Mouse (Mus musculus) neural tube, embryonic 11.5 days (tissue): Measurements from ENCODE around the gene Drosha. TPM values are rescaled to one million over a fixed set of nuclear protein-coding genes. Genes with fewer than 3 reads are reported as not detected.

Source experiments
- ATAC-seq: fragments of 200-750 bp; cut with Nextera tagmentation; 2 replicates; pipeline ENCODE4 v1.8.0; 2017; ENCODE audit warnings: moderate number of reproducible peaks, mild to moderate bottlenecking, moderate TSS enrichment, moderate library complexity; ENCODE audit not compliant: insufficient read depth, low FRiP score, low TSS enrichment
- DNase-seq: peaks from one replicate; pipeline ENCODE4 v3.0.0-alpha.2; 2015; ENCODE audit warnings: low spot score
- H3K27ac ChIP-seq: fragments of 300-500 bp; sonication (generic); 2 replicates; pipeline ENCODE4 v1.5.1; 2014; ENCODE audit warnings: low read depth, mild to moderate bottlenecking, low read length
- H3K27me3 ChIP-seq: fragments of 300-500 bp; sonication (generic); 2 replicates; pipeline ENCODE4 v1.6.1; 2014; ENCODE audit warnings: mild to moderate bottlenecking, low read length, mixed read lengths; ENCODE audit not compliant: control insufficient read depth, insufficient read depth
- H3K36me3 ChIP-seq: fragments of 300-500 bp; sonication (generic); 2 replicates; pipeline ENCODE4 v1.6.1; 2014; ENCODE audit warnings: mild to moderate bottlenecking, low read length, moderate library complexity, mixed read lengths; ENCODE audit not compliant: control insufficient read depth, insufficient read depth
- H3K4me1 ChIP-seq: fragments of 300-500 bp; sonication (generic); 2 replicates; pipeline ENCODE4 v1.6.1; 2014; ENCODE audit warnings: low read length, mixed read lengths; ENCODE audit not compliant: control insufficient read depth, insufficient read depth
- H3K4me2 ChIP-seq: fragments of 300-500 bp; sonication (generic); 2 replicates; pipeline ENCODE4 v1.6.1; 2014; ENCODE audit warnings: low read depth, mild to moderate bottlenecking, moderate library complexity
- H3K4me3 ChIP-seq: fragments of 300-500 bp; sonication (generic); 2 replicates; pipeline ENCODE4 v1.5.1; 2014; ENCODE audit warnings: low read depth, low read length
- H3K9ac ChIP-seq: fragments of 300-500 bp; sonication (generic); 2 replicates; pipeline ENCODE4 v1.6.1; 2014; ENCODE audit warnings: mild to moderate bottlenecking, low read length
- H3K9me3 ChIP-seq: fragments of 300-500 bp; sonication (generic); 2 replicates; pipeline ENCODE4 v1.6.1; 2016; ENCODE audit warnings: low read length; ENCODE audit not compliant: control insufficient read depth
- WGBS: fragments of 180-500 bp; shearing (Covaris S2); extraction: QIAGEN DNeasy Blood & Tissue Kit; methylation state at CpG from one replicate; pipeline ENCODE4 v1.1.7; 2014; 5-methylcytosine and 5-hydroxymethylcytosine counted together
- polyA plus RNA-seq: library from polyadenylated mRNA; unstranded; fragments of >200 nt; fragmentation: Nextera tagmentation; extraction: Ambion mirVana; gene quantifications from 2 replicates; pipeline ENCODE4 v1.2.1, GENCODE M21; 2014

Drosha gene
- polyA plus RNA-seq, 1 experiment from 2014 or later: 81.0 TPM

DNA sequence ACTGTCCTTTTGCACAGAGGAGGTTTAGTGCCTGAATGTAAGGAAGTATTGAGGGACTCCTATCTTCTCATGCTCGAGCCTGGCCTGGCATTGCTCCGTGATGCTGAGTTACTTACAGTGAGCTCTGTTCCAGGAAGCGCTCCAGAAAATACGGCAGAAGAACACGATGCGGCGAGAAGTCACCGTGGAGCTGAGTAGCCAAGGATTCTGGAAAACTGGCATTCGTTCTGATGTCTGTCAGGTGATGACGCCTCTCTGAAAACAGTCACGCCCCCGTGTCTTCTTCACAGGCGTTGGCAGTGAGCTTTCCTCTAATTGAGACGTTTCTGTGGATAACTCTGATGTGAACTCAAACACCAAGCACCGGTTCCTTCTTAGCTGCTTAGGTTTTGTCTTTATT lies 60.2 kb downstream of the Drosha start:
- 93% methylated on average over 15 of the region's 15 CpGs for WGBS
- H3K36me3 ChIP-seq: peaks cover 3% of the 10 kb centered on the region; the same call in 1 of the 2 replicates

DNA sequence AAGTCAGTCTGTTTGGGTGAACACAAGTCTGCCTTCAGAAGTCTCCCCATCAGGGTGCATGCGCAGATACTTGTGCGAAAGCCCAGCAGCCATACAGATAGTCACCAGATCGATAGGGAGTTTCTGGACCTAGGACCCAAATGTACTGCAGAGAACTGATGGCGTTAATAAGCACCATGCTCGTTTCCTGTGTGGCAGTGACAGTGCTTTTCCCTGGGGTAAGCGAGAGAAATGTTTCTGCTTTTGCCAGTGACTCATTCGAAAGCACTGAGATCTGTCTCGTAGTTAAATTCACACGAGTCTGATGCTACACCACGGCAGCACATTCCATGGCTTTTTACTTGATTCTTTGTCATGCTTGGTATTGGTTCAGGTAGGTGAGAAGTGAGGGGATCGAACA lies 60.7 kb downstream of the Drosha start:
- Histone ChIP-seq H3K4me3 (no peak overlapping the region), H3K4me2 (no peak overlapping the region), H3K9me3 (no peaks in the 10 kb centered on the region), H3K4me1 (no peaks in the 10 kb centered on the region), H3K9ac (no peak overlapping the region), H3K27ac (no peak overlapping the region), H3K36me3 (peaks cover 5% of the 10 kb centered on the region), H3K27me3 (no peaks in the 10 kb centered on the region)
- ATAC-seq (no peak), DNase-seq (no peak)
- WGBS: 96% methylated on average over 11 of the region's 11 CpGs

More for the DNA sequence above, 60.2 kb downstream of the Drosha start:
- Histone ChIP-seq H3K4me1 (no peaks in the 10 kb centered on the region), H3K4me2 (no peak overlapping the region), H3K4me3 (no peak overlapping the region), H3K9ac (no peak overlapping the region), H3K9me3 (no peaks in the 10 kb centered on the region), H3K27ac (no peak overlapping the region), H3K27me3 (no peaks in the 10 kb centered on the region)
- DNase-seq (no peak), ATAC-seq (no peak)

DNA sequence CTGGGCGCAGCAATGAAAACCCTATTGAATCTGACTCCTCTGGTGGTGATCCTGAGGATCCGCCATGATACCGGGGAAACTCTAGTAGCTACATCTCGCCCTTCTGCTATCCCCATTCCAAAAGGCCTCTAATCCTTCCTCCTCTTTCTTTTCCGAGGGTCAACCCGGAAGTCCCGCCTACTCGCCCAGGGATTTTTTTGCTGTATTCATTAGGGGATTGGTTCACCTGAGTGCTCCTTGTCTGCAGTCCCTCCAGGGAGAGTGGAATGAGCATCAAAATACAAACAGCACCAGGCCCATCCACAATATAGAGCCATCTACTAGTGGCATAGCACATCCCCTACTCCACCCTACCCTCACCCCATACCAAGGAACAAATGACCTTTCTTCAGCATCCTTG lies 62.6 kb downstream of the Drosha start:
- H3K4me2 ChIP-seq: no peak overlapping the region
- H3K27ac ChIP-seq: no peak overlapping the region
- no peak for DNase-seq
- H3K27me3 ChIP-seq: no peaks in the 10 kb centered on the region
- peaks cover 8% of the 10 kb centered on the region for H3K36me3 ChIP-seq
- WGBS: 93% methylated on average over 8 of the region's 8 CpGs
- no peaks in the 10 kb centered on the region for H3K9me3 ChIP-seq
- no peak for ATAC-seq
- H3K4me1 ChIP-seq: no peaks in the 10 kb centered on the region
- H3K9ac ChIP-seq: no peak overlapping the region
- no peak overlapping the region for H3K4me3 ChIP-seq

DNA sequence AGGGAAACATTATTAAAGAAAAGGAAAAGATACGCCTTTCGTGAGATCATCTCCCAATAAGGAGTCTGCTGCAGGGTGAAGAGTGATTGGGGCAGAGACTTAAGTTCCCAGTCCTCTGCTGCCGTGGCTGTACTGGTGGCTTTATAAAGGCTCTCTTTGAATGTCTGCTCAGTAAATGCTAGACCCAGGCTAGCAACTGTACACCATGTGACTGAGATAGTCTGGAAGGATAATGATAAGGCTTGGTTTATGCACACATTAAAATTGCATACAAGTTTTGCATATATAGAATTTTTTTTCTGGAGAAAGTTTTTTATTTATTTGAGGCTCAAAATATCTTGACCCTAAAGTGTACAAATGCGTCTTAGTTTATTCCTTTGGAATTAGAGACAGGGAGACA lies 63.7 kb downstream of the Drosha start:
- no peaks in the 10 kb centered on the region for H3K4me1 ChIP-seq
- H3K27ac ChIP-seq: no peak overlapping the region
- peaks cover 9% of the 10 kb centered on the region for H3K36me3 ChIP-seq
- H3K27me3 ChIP-seq: no peaks in the 10 kb centered on the region
- H3K9me3 ChIP-seq: no peaks in the 10 kb centered on the region
- no peak overlapping the region for H3K9ac ChIP-seq
- ATAC-seq (no peak), DNase-seq (no peak)
- H3K4me3 ChIP-seq: no peak overlapping the region
- no peak overlapping the region for H3K4me2 ChIP-seq
- 94% methylated on average over 4 of the region's 4 CpGs for WGBS

DNA sequence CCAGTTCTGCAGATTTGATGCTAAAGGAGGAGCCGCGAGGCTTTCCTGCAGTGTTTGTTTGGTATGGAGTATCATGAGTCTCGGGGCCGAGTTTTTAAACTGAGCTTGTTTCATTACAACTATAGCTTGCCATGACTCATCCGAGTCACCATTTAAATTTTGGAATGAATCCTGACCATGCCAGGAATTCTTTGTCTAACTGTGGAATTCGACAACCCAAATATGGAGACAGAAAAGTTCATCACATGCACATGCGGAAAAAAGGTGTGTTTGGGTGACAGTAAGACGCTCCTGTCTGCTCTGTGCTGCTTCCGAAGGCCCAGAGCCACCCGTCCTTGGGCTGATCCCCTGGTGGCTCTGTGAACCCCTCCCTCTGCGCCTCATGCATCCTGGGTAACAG lies 65.3 kb downstream of the Drosha start:
- Histone ChIP-seq H3K9me3 (no peaks in the 10 kb centered on the region), H3K27me3 (no peaks in the 10 kb centered on the region), H3K4me2 (no peak overlapping the region), H3K36me3 (peaks cover 10% of the 10 kb centered on the region), H3K4me3 (no peak overlapping the region), H3K27ac (no peak overlapping the region), H3K9ac (no peak overlapping the region), H3K4me1 (no peaks in the 10 kb centered on the region)
- DNase-seq (no peak), ATAC-seq (no peak)
- 93% methylated on average over 11 of the region's 11 CpGs for WGBS

DNA sequence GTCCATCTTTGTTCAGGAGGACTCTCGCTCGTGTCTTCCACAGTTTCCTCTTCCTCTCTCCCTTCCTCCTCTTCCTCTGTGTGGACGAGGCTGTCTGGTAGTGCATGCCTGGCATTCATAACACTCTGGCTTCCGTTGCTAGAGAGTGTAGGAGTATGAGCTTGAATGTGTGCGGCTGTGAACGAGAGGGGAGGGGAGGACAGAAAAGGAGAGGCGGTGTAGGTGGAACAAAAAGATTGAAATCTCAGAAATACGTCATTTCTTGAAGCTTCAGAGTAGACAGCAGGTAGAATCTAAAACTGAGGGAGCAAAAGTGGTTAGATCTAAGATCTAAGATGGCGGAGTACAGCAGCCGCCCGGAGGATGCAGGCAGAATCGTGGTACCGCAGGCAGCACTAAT lies 70.8 kb downstream of the Drosha start:
- Histone ChIP-seq H3K4me2 (no peak overlapping the region), H3K9me3 (no peaks in the 10 kb centered on the region), H3K4me3 (no peak overlapping the region), H3K36me3 (peaks cover 13% of the 10 kb centered on the region), H3K27me3 (no peaks in the 10 kb centered on the region), H3K27ac (no peak overlapping the region), H3K9ac (no peak overlapping the region), H3K4me1 (no peaks in the 10 kb centered on the region)
- ATAC-seq: no peak
- WGBS: 94% methylated on average over 13 of the region's 13 CpGs
- no peak for DNase-seq

DNA sequence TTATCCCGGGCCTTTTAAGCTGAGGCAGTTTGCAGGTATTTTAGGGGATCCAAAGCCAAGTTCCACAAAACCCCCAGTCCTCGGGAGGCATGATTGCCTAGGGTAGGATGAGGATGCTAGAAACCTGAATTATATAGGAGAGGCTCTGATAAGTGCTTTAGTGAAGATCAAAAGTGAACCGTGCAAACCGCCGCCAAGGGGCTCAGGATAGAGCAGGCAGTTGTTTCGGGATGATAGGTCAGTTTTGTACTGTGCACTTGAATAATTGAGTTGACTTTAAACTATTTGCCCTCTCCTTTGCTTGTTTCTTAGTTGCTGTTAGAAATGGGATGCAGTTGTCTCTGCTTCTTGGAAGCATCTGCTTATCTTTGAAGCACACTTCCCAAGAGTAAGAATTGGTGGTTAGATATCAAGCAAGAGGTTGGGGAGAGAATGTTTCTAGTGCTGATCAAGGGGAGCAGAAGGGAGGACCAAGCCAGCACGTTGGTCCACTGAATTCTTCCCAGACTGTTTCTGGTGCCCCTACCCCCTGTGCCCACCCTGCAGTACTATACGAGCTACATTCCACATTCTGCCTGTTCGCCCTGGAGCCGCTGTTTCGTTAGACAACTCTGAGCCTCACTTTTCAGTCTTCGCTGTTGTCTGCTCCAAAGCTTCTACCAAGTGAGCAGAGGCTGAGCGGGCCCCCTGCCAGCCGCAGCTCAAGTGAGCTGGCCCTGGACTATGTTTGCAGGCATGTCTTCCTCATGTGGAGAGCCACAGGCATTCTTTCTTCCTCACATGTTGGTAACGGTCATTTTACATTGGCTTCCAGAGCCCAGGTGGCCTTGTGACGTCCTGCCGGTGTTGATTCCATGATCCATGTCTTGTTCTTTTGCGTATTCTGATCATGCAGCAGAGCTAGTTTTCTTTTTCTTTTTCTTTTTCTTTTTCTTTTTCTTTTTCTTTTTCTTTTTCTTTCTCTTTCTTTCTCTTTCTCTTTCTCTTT lies 71.7 kb downstream of the Drosha start:
- no peak overlapping the region for H3K9ac ChIP-seq
- no peak for DNase-seq
- H3K9me3 ChIP-seq: no peaks in the 10 kb centered on the region
- H3K4me2 ChIP-seq: no peak overlapping the region
- no peaks in the 10 kb centered on the region for H3K27me3 ChIP-seq
- no peak overlapping the region for H3K4me3 ChIP-seq
- ATAC-seq: no peak
- peaks cover 10% of the 10 kb centered on the region for H3K36me3 ChIP-seq
- H3K27ac ChIP-seq: no peak overlapping the region
- H3K4me1 ChIP-seq: no peaks in the 10 kb centered on the region
- WGBS: 93% methylated on average over 18 of the region's 18 CpGs

DNA sequence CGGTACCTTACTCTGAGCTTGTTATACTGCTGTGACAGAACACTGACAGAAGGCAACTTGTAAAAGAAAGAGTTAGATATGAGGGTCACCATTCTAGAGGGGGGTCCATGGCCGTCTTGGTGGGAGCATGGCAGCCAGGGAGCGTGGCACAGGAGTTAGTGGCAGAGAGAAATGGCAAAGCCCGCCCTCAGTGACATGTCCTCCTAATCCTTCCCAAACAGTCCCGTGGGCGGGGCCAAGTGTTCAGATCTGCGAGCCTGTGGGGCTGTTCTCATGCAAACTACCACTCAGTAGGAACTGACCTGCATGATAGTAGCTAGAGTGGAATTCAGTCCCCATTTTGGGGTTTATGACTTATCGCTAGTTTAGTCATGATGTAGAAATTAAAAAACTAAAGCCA lies 73.2 kb downstream of the Drosha start:
- Histone ChIP-seq H3K9ac (no peak overlapping the region), H3K4me2 (no peak overlapping the region), H3K4me1 (no peaks in the 10 kb centered on the region), H3K36me3 (peaks cover 10% of the 10 kb centered on the region), H3K27ac (no peak overlapping the region), H3K4me3 (no peak overlapping the region), H3K9me3 (no peaks in the 10 kb centered on the region), H3K27me3 (no peaks in the 10 kb centered on the region)
- ATAC-seq (no peak), DNase-seq (no peak)
- WGBS: 93% methylated on average over 8 of the region's 8 CpGs
